Mouse (Mus musculus): ENCODE results near the gene Vax1. TPM values are rescaled to one million over a fixed set of nuclear protein-coding genes. Genes with fewer than 3 reads are reported as not detected.
A peak's percentile ranks its signal among the peaks of the same experiment; 100 is the strongest.

Gene Vax1
- polyA plus RNA-seq, 1 experiment from 2014 or later: not detected

DNA sequence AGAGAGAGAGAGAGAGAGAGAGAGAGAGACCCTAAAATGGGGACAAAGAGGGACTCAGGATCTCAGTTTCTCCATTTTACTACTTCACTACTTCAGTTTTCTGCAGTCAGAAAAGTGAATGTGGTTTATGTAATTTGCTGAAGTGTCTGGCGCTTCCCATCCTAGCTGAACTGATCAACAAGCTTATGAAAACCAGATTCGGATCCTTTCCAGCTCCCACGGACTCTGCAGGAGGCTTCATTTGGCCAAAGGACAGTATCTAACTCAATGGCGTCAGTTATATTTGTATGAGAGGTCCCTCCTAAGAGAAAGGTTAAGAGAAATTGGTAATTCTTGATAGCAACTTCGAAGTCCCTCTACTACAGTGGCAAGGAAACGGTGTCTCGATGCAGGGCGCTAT is 34.5 kb downstream of the Vax1 start:
- Histone ChIP-seq H3K9ac (replicated peaks; ENCODE audit: low read length) (no peak overlapping the region), H3K9me3 (ENCODE audit: control insufficient read depth, low read length) (no peaks in the 10 kb centered on the region), H3K27me3 (ENCODE audit: control insufficient read depth, insufficient read depth, low read length) (peaks cover 22% of the 10 kb centered on the region), H3K4me1 (ENCODE audit: control insufficient read depth, insufficient read depth, low read length) (0 out of 2 replicates have a peak, but pooled peaks cover 7% of the 10 kb centered on the region), H3K27ac (replicated peaks; ENCODE audit: low read depth, low read length) (no peak overlapping the region), H3K4me2 (ENCODE audit: low read length) (no peak overlapping the region), H3K36me3 (ENCODE audit: control insufficient read depth, insufficient read depth, low read length) (no peaks in the 10 kb centered on the region), H3K4me3 (replicated peaks; ENCODE audit: low read depth, low read length) (no peak overlapping the region)
- no peak for ATAC-seq (ENCODE audit: low FRiP score, low TSS enrichment)
- WGBS: 40% methylated on average over 8 of the region's 8 CpGs
- no peak for DNase-seq

DNA sequence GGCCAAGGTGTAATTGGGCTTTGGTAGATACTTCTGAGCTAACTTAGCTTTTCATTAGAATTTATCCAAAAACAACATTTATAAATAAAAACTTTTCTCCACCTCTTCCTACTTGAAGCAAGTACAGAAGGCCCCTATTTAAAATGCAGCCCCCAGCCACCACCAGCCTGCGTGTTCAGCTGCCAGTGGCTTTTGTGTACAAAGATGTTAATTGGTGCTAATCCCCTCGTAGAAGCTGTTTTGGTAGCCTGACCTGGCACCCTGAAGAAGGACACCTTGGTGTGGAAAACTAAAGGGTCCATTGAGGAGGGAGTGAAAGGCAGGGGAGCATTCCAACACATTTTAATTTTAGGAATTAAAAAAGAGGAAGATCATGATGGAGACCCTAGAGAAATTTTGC is 34.9 kb downstream of the Vax1 start:
- Histone ChIP-seq H3K27me3 (ENCODE audit: control insufficient read depth, insufficient read depth, low read length) (peaks cover 23% of the 10 kb centered on the region), H3K9ac (replicated peaks; ENCODE audit: low read length) (no peak overlapping the region), H3K4me3 (replicated peaks; ENCODE audit: low read depth, low read length) (no peak overlapping the region), H3K4me1 (ENCODE audit: control insufficient read depth, insufficient read depth, low read length) (0 out of 2 replicates have a peak, but pooled peaks cover 7% of the 10 kb centered on the region), H3K9me3 (ENCODE audit: control insufficient read depth, low read length) (no peaks in the 10 kb centered on the region), H3K27ac (replicated peaks; ENCODE audit: low read depth, low read length) (no peak overlapping the region), H3K36me3 (ENCODE audit: control insufficient read depth, insufficient read depth, low read length) (no peaks in the 10 kb centered on the region), H3K4me2 (ENCODE audit: low read length) (no peak overlapping the region)
- ATAC-seq (ENCODE audit: low FRiP score, low TSS enrichment) (no peak), DNase-seq (no peak)
- WGBS: 1% methylated on average over 2 of the region's 2 CpGs

DNA sequence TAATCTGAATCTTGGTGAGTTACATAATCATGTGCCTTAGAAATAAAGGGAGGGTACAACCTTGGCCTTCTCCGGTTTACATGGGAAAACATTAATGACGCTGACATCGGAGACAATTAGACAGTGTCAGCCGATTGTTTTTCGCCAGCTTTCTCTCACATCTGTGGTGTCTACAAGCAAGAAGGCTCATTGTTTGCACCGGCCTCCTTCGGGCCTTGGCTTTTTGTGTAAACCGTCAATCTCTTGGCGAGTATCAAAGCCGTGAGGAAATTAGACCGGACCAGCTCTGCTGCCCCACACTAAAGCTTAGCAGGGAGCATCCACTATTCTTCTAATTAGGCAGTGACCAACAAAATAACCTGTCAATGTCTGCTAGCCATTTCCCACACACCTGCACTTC is 36.7 kb downstream of the Vax1 start:
- H3K27ac ChIP-seq (replicated peaks; ENCODE audit: low read depth, low read length): no peak overlapping the region
- WGBS: 5% methylated on average over 11 of the region's 11 CpGs

DNA sequence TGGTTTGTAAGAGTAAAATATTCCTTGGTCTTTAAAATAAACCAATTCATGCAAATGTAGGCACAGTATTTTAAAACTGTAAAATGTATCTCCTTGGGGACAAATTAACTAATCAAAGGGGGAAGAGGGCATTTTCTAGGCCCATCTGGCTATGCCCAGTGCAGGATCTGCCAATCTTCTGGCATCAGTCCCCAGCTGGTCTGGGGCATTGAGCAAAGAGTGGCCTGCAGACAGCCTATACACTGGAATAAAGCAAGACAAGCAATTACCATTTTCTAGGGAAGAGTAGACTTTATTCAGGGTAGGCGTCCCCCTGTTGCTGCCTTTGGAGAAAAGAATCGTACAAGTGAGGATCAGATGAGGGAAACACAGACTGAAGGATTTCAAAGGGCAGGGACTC is 40.2 kb downstream of the Vax1 start:
- DNase-seq: no peak

More for the DNA sequence above, 36.7 kb downstream of the Vax1 start:
- Histone ChIP-seq H3K27me3 (ENCODE audit: control insufficient read depth, insufficient read depth, low read length) (peaks cover 16% of the 10 kb centered on the region), H3K4me2 (ENCODE audit: low read length) (peak overlapping the region; percentile 26; the same call in 1 of the 2 replicates), H3K4me3 (replicated peaks; ENCODE audit: low read depth, low read length) (no peak overlapping the region), H3K4me1 (ENCODE audit: control insufficient read depth, insufficient read depth, low read length) (0 out of 2 replicates have a peak, but pooled peaks cover 7% of the 10 kb centered on the region), H3K9ac (replicated peaks; ENCODE audit: low read length) (no peak overlapping the region), H3K9me3 (ENCODE audit: control insufficient read depth, low read length) (no peaks in the 10 kb centered on the region), H3K36me3 (ENCODE audit: control insufficient read depth, insufficient read depth, low read length) (no peaks in the 10 kb centered on the region)
- ATAC-seq (ENCODE audit: low FRiP score, low TSS enrichment): no peak
- peak; percentile 69 for DNase-seq

DNA sequence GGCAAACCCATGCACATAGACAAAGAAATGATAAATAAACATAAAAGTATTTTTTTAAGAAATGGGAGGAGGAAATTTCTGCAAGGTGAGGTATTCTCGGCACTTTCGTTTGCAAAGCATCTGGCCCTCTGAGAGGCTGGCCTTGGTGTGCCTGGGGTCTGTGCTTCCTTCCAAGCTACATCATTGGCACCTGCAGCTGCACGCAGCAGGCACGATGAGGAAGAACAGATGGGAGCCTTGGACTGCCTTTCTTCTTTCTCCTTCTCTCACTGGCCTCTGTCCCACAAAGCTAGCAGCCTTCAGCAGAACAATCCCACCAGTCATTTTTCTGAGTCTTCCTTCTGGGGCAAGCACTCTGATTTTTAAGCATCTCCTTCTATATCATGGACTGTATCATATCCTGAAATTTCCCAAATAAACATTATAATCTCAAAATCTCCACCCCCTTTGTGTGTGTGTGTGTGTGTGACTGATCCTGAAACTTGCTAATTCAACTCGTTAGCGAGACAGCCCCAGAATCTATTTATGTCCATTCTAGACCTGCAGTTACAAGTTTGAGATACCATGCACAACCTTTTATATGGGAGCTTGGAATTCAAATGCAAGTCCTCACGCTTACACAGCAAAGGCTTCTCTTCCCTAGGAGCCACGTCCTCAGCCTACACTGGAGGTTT is 41.2 kb downstream of the Vax1 start:
- 0 out of 2 replicates have a peak, but pooled peaks cover 7% of the 10 kb centered on the region for H3K4me1 ChIP-seq (ENCODE audit: control insufficient read depth, insufficient read depth, low read length)
- 81% methylated on average over 8 of the region's 8 CpGs for WGBS
- ATAC-seq (ENCODE audit: low FRiP score, low TSS enrichment): no peak
- H3K9ac ChIP-seq (replicated peaks; ENCODE audit: low read length): no peak overlapping the region
- H3K36me3 ChIP-seq (ENCODE audit: control insufficient read depth, insufficient read depth, low read length): no peaks in the 10 kb centered on the region
- H3K4me3 ChIP-seq (replicated peaks; ENCODE audit: low read depth, low read length): no peak overlapping the region
- no peak for DNase-seq
- no peak overlapping the region for H3K4me2 ChIP-seq (ENCODE audit: low read length)
- H3K27me3 ChIP-seq (ENCODE audit: control insufficient read depth, insufficient read depth, low read length): peaks cover 16% of the 10 kb centered on the region
- no peaks in the 10 kb centered on the region for H3K9me3 ChIP-seq (ENCODE audit: control insufficient read depth, low read length)
- H3K27ac ChIP-seq (replicated peaks; ENCODE audit: low read depth, low read length): no peak overlapping the region

More for the DNA sequence above, 40.2 kb downstream of the Vax1 start:
- Histone ChIP-seq H3K4me2 (ENCODE audit: low read length) (no peak overlapping the region), H3K27ac (replicated peaks; ENCODE audit: low read depth, low read length) (no peak overlapping the region), H3K36me3 (ENCODE audit: control insufficient read depth, insufficient read depth, low read length) (no peaks in the 10 kb centered on the region), H3K9me3 (ENCODE audit: control insufficient read depth, low read length) (no peaks in the 10 kb centered on the region), H3K27me3 (ENCODE audit: control insufficient read depth, insufficient read depth, low read length) (peaks cover 16% of the 10 kb centered on the region), H3K4me1 (ENCODE audit: control insufficient read depth, insufficient read depth, low read length) (0 out of 2 replicates have a peak, but pooled peaks cover 7% of the 10 kb centered on the region), H3K9ac (replicated peaks; ENCODE audit: low read length) (no peak overlapping the region), H3K4me3 (replicated peaks; ENCODE audit: low read depth, low read length) (no peak overlapping the region)
- no peak for ATAC-seq (ENCODE audit: low FRiP score, low TSS enrichment)
- 39% methylated on average over 2 of the region's 2 CpGs for WGBS

DNA sequence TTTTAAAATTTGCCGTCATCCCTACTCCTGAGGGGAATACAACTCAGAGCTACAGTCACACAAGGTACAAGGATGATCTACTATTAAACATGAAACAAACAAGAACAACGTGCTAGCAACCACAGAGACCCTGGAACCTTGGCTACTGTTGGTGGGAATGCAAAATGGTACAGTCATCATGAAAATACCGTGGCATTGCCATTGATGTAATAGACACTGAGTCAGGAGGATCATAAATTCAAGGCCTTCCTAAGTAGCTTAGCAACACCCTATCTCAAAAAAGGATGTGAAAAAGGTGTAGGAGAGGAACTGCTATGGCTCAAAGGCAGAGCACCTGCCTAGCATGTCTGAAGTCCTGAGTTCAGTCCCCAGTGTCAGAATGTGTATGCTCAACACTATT is 42.4 kb downstream of the Vax1 start:
- DNase-seq (no peak), ATAC-seq (ENCODE audit: low FRiP score, low TSS enrichment) (no peak)
- H3K36me3 ChIP-seq (ENCODE audit: control insufficient read depth, insufficient read depth, low read length): no peaks in the 10 kb centered on the region
- no peak overlapping the region for H3K27ac ChIP-seq (replicated peaks; ENCODE audit: low read depth, low read length)
- H3K9ac ChIP-seq (replicated peaks; ENCODE audit: low read length): no peak overlapping the region
- H3K27me3 ChIP-seq (ENCODE audit: control insufficient read depth, insufficient read depth, low read length): peaks cover 16% of the 10 kb centered on the region
- no peaks in the 10 kb centered on the region for H3K9me3 ChIP-seq (ENCODE audit: control insufficient read depth, low read length)
- no peak overlapping the region for H3K4me3 ChIP-seq (replicated peaks; ENCODE audit: low read depth, low read length)
- no peak overlapping the region for H3K4me2 ChIP-seq (ENCODE audit: low read length)
- H3K4me1 ChIP-seq (ENCODE audit: control insufficient read depth, insufficient read depth, low read length): no peaks in the 10 kb centered on the region
- 90% methylated on average over 3 of the region's 3 CpGs for WGBS

Other genes starting within 250 kb of the Vax1 start
- gene Eno4, start 226.6 kb downstream of the Vax1 start, polyA plus RNA-seq (2014; fragmentation: Nextera tagmentation; extraction: Ambion mirVana): 0.49 and 0.66 TPM in 2 replicates
- gene Hspa12a, start 226.4 kb downstream of the Vax1 start, polyA plus RNA-seq (2014; fragmentation: Nextera tagmentation; extraction: Ambion mirVana): 31.9 and 35.2 TPM in 2 replicates
- 32.1 and 36.9 TPM in 2 replicates for gene Shtn1, start 94.0 kb downstream of the Vax1 start, polyA plus RNA-seq (2014; fragmentation: Nextera tagmentation; extraction: Ambion mirVana)
- not detected in 2 replicates for gene Kcnk18, start 49.2 kb upstream of the Vax1 start, polyA plus RNA-seq (2014; fragmentation: Nextera tagmentation; extraction: Ambion mirVana)
- gene Slc18a2, start 90.8 kb upstream of the Vax1 start, polyA plus RNA-seq (2014; fragmentation: Nextera tagmentation; extraction: Ambion mirVana): 18.9 and 23.0 TPM in 2 replicates
- gene Rps12-ps3, start 152.2 kb upstream of the Vax1 start, polyA plus RNA-seq (2014; fragmentation: Nextera tagmentation; extraction: Ambion mirVana): 26.3 and 29.8 TPM in 2 replicates
- gene Pdzd8, start 175.7 kb upstream of the Vax1 start, polyA plus RNA-seq (2014; fragmentation: Nextera tagmentation; extraction: Ambion mirVana): 15.0 and 15.7 TPM in 2 replicates